ENCODE assay signal across 10 mouse cellular contexts in the genomic region with DNA sequence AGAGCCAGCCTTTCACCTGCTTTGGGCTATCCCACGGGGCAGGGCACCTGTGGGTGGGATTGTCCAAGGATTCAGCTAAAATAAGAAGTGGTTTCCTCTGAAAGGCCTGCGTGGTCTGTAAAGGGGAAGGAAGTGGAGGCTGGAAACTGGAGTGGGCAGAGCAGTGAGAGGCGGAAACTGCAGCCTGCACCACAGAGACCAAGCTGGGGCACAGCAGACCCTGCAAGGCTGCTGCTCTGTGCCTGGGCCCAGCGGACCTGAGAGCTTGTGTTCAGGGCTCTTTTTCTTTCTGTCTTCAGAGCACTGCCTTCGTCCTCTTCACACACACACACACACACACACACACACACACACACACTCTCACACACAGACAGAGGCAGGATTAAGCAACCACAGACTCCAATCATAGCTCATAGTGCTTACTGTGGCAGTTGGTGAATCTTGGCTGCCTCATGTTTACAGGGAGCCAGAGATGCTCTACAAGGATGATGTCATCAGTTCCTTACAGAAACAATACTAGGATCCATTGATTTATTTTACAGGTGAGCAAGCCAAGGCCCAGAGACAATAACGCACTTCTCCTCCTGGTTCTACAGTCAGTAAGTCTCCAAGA. TPM values are rescaled to one million over a fixed set of nuclear protein-coding genes. Genes with fewer than 3 reads are reported as not detected.
DNase-seq lines count a peak whose midpoint lies in the region; ATAC-seq lines count a peak whose summit lies in the region.
"Had no signal": no experiment of that assay in that cellular context is flagged by ENCODE, and none has a peak within 500 bp of the region (broad histone marks: within the 10 kb centered on the region; RNA-seq: fewer than 3 reads in every experiment).

No protein-coding gene starts in this region.

- DNase-seq in frontal cortex, postnatal 36 days (ENCODE audit: low spot score in 2 of 2) = no peak
- peak; percentile 34 to 42 for DNase-seq in right cerebral cortex, postnatal 10 days (ENCODE audit: low spot score in 2 of 2)
- no peak for DNase-seq in right cerebral cortex, postnatal 25 days
- peak; percentile 53 to 73 for DNase-seq in spleen, postnatal 4 days (ENCODE audit: low spot score in 2 of 2)
- DNase-seq: cerebellum, postnatal 36 days had no signal

- no peaks in the 10 kb centered on the region for H3K9me3 ChIP-seq in liver, embryonic 15.5 days (replicated peaks)
- no peaks in the 10 kb centered on the region for H3K9me3 ChIP-seq in hindbrain, embryonic 16.5 days (ENCODE audit: control insufficient read depth, low read length)
- no peaks in the 10 kb centered on the region; the same call in 1 of the 2 replicates for H3K9me3 ChIP-seq in midbrain, embryonic 13.5 days

- H3K4me1 ChIP-seq in liver, embryonic 15.5 days (replicated peaks) = peaks cover 32% of the 10 kb centered on the region
- no peaks in the 10 kb centered on the region for H3K4me1 ChIP-seq in hindbrain, embryonic 16.5 days (ENCODE audit: control insufficient read depth, insufficient read depth, low read depth, low read length)
- peaks cover 5% of the 10 kb centered on the region for H3K4me1 ChIP-seq in midbrain, embryonic 13.5 days (replicated peaks)

- no peak overlapping the region for H3K4me2 ChIP-seq in liver, embryonic 15.5 days
- no peak overlapping the region for H3K4me2 ChIP-seq in hindbrain, embryonic 16.5 days (ENCODE audit: low read length)
- H3K4me2 ChIP-seq in midbrain, embryonic 13.5 days (replicated peaks) = no peak overlapping the region

- H3K27me3 ChIP-seq in liver, embryonic 15.5 days = no peaks in the 10 kb centered on the region
- H3K27me3 ChIP-seq in hindbrain, embryonic 16.5 days (replicated peaks; ENCODE audit: control insufficient read depth, insufficient read depth, low read length) = no peaks in the 10 kb centered on the region
- H3K27me3 ChIP-seq in midbrain, embryonic 13.5 days = no peaks in the 10 kb centered on the region
- H3K27me3 ChIP-seq: CH12.LX had no signal

- 34% methylated on average over 6 of the region's 6 CpGs for WGBS in liver, embryonic 15.5 days (ENCODE audit: insufficient replicate concordance)
- WGBS in hindbrain, embryonic 16.5 days = 85% methylated on average over 6 of the region's 6 CpGs
- 78% methylated on average over 5 of the region's 6 CpGs for WGBS in midbrain, embryonic 13.5 days

- 0 out of 2 replicates have a peak, but pooled peaks have one; percentile 21 for ATAC-seq in frontal cortex, adult (ENCODE audit: low TSS enrichment)
- ATAC-seq in liver, embryonic 15.5 days (ENCODE audit: insufficient read depth) = no peak
- ATAC-seq in hindbrain, embryonic 16.5 days = no peak
- ATAC-seq in midbrain, embryonic 13.5 days = no peak

- no peaks in the 10 kb centered on the region for H3K36me3 ChIP-seq in liver, embryonic 15.5 days (replicated peaks)
- H3K36me3 ChIP-seq in hindbrain, embryonic 16.5 days (ENCODE audit: control insufficient read depth, insufficient read depth, low read length) = no peaks in the 10 kb centered on the region
- no peaks in the 10 kb centered on the region for H3K36me3 ChIP-seq in midbrain, embryonic 13.5 days

- H3K27ac ChIP-seq in liver, embryonic 15.5 days (replicated peaks) = peak overlapping the region; percentile 42
- no peak overlapping the region for H3K27ac ChIP-seq in hindbrain, embryonic 16.5 days (ENCODE audit: low read depth, low read length)
- H3K27ac ChIP-seq in midbrain, embryonic 13.5 days = no peak overlapping the region; the same call in 1 of the 2 replicates

- no peak overlapping the region for H3K9ac ChIP-seq in liver, embryonic 15.5 days
- H3K9ac ChIP-seq in hindbrain, embryonic 16.5 days (ENCODE audit: low read depth, low read length) = no peak overlapping the region
- H3K9ac ChIP-seq in midbrain, embryonic 13.5 days (replicated peaks) = no peak overlapping the region

- H3K4me3 ChIP-seq in liver, embryonic 15.5 days (replicated peaks) = no peak overlapping the region
- H3K4me3 ChIP-seq in hindbrain, embryonic 16.5 days (ENCODE audit: low read length) = no peak overlapping the region
- H3K4me3 ChIP-seq in midbrain, embryonic 13.5 days (replicated peaks) = no peak overlapping the region

RNA-seq across cellular contexts. Expression of gene Nek6, which starts 30.2 kb away (rescaled TPM):
- polyA plus RNA-seq in liver, embryonic 15.5 days (2015; fragmentation: Nextera tagmentation; extraction: Ambion mirVana) = 36.2 and 37.3 TPM in 2 replicates
- polyA plus RNA-seq in hindbrain, embryonic 16.5 days (2015; fragmentation: Nextera tagmentation; extraction: Ambion mirVana) = 65.4 and 72.4 TPM in 2 replicates
- polyA plus RNA-seq in midbrain, embryonic 13.5 days (2015; fragmentation: Nextera tagmentation; extraction: Ambion mirVana) = 63.2 and 72.9 TPM in 2 replicates

Comparison
In these comparisons a context has a peak if more than half of its experiments do, and no peak if none do; other contexts are left out.
1. DNase-seq: peak in right cerebral cortex, postnatal 10 days (2 of 2) and spleen, postnatal 4 days (2 of 2); none in frontal cortex, postnatal 36 days (0 of 2) and right cerebral cortex, postnatal 25 days (single experiment).